Mouse (Mus musculus): Measurements from ENCODE around the gene Epha2.

DNA sequence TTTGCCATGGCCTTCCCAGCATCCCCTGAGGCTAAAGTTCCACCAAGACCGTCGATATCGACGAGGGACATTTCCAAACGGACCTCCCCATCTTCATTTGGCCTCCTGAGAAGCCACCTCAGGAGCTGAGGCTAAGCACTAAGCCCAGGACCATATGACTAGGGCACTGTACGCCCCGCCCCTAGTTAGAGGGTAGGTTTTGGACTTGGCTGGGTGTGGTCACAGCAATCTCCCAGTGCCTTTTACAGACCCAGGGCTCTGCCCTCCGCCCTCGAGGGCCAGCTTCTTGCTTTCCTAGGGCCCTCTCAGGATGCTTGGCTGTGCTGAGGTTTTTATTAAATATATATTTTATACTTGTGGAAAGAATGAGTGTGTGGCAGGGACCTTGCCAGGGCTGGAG is 27.7 kb downstream of the Epha2 start:
- TF ChIP-seq CTCF (IDR thresholded peaks at IDR 0.05; ENCODE audit: borderline replicate concordance, insufficient read depth, low read length) (no peak), POLR2A (IDR thresholded peaks at IDR 0.05; ENCODE audit: low read depth, low read length) (no peak)

Measured in embryonic fibroblast, embryonic 13.5 days (primary cell).